Mouse (Mus musculus) ES-Bruce4 (cell line): ENCODE results near the gene Phospho1.

Source experiments
- CTCF ChIP-seq: IDR thresholded peaks from one replicate; pipeline ENCODE4 v1.8.1; 2011; ENCODE audit warnings: low read depth, low read length
- EP300 ChIP-seq: IDR thresholded peaks from 2 replicates; pipeline ENCODE4 v1.6.1; 2011; ENCODE audit warnings: low read depth, low read length; ENCODE audit not compliant: insufficient read depth

DNA sequence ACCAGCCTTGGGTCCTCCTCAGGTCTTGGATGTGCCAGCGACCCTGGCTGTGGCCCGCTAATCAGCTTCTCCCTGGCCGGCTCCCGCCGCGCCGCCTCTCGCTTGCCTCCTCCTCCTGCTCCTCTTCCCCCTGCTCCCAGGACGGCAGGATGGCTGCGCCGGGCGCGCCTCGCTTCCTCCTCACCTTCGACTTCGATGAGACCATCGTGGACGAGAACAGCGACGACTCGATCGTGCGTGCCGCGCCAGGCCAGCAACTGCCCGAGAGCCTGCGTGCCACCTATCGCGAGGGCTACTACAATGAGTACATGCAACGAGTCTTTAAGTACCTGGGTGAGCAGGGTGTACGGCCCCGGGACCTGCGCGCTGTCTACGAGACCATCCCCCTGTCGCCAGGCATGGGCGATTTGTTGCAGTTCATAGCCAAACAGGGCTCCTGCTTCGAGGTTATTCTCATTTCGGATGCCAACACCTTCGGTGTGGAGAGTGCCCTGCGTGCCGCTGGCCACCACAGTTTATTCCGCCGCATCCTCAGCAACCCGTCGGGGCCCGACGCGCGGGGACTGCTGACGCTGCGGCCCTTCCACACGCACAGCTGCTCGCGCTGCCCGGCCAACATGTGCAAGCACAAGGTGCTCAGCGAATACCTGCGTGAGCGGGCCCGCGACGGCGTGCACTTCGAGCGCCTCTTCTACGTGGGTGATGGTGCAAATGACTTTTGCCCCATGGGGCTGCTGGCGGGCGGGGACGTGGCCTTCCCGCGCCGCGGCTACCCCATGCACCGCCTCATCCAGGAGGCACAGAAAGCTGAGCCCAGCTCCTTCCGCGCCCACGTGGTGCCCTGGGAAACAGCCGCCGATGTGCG, 6.3 kb downstream of the Phospho1 start:
- TF ChIP-seq CTCF (no peak), EP300 (no peak)
